Mouse (Mus musculus): ENCODE measurements at regions not wholly inside any gene's neighbourhood (a gene's known extent, or its start where the extent isn't known, plus 50 kb on each side); places are given as distances from the start of the nearest gene placed in this dataset.

GRCm38 (mm10) chr16:9217361-9217760, 387.5 kb downstream of the 1810013L24Rik start:
- ATAC-seq (ENCODE audit: low FRiP score) = no peak
- 75% methylated on average over 7 of the region's 7 CpGs for WGBS
- H3K27ac ChIP-seq = no peak overlapping the region

DNA sequence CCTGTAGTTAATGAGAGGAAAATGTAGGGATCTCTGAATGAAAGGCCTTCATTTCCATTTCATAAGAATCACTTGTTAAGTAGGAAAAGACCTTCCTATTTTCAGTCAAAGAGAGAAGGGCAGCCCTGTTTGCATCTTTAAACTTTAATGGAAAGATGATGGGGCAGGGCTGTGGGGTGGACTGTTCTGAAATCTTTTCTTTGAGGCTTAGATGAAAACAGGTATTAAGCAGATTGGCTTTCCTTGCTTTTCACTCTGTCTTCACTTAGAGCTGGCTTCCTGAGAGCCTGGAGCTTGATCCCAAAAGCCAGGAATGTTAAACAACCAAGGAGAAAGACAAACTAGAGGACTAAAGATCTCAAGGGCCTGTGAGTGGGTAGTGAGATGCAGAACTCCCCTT, 400.3 kb downstream of the 1810013L24Rik start:
- H3K27ac ChIP-seq = no peak overlapping the region
- no peak for ATAC-seq (ENCODE audit: low FRiP score)
- no peak overlapping the region for H3K9ac ChIP-seq
- H3K27me3 ChIP-seq = no peaks in the 10 kb centered on the region
- no peak overlapping the region for H3K4me2 ChIP-seq
- H3K4me1 ChIP-seq (replicated peaks) = no peaks in the 10 kb centered on the region
- H3K9me3 ChIP-seq = no peaks in the 10 kb centered on the region
- H3K36me3 ChIP-seq = no peaks in the 10 kb centered on the region
- no peak overlapping the region for H3K4me3 ChIP-seq

More at GRCm38 (mm10) chr16:9217361-9217760, 387.5 kb downstream of the 1810013L24Rik start:
- Histone ChIP-seq H3K27me3 (no peaks in the 10 kb centered on the region), H3K36me3 (no peaks in the 10 kb centered on the region), H3K9ac (no peak overlapping the region), H3K4me3 (no peak overlapping the region), H3K4me1 (replicated peaks) (peaks cover 9% of the 10 kb centered on the region; the same call in 1 of the 2 replicates), H3K9me3 (no peaks in the 10 kb centered on the region), H3K4me2 (no peak overlapping the region)

GRCm38 (mm10) chr16:9242099-9242498, 412.2 kb downstream of the 1810013L24Rik start:
- Histone ChIP-seq H3K9ac (no peak overlapping the region), H3K36me3 (no peaks in the 10 kb centered on the region), H3K4me3 (no peak overlapping the region), H3K4me2 (no peak overlapping the region), H3K9me3 (no peaks in the 10 kb centered on the region), H3K27me3 (no peaks in the 10 kb centered on the region), H3K4me1 (replicated peaks) (no peaks in the 10 kb centered on the region), H3K27ac (no peak overlapping the region)
- 96% methylated on average over 4 of the region's 4 CpGs for WGBS
- ATAC-seq (ENCODE audit: low FRiP score) = no peak

GRCm38 (mm10) chr16:9247198-9247597, 417.3 kb downstream of the 1810013L24Rik start:
- no peak overlapping the region for H3K4me2 ChIP-seq
- no peaks in the 10 kb centered on the region for H3K4me1 ChIP-seq (replicated peaks)
- H3K27ac ChIP-seq = no peak overlapping the region
- no peaks in the 10 kb centered on the region for H3K9me3 ChIP-seq
- 80% methylated on average over 3 of the region's 3 CpGs for WGBS
- H3K4me3 ChIP-seq = no peak overlapping the region
- no peaks in the 10 kb centered on the region for H3K36me3 ChIP-seq
- ATAC-seq (ENCODE audit: low FRiP score) = no peak
- no peaks in the 10 kb centered on the region for H3K27me3 ChIP-seq
- no peak overlapping the region for H3K9ac ChIP-seq

DNA sequence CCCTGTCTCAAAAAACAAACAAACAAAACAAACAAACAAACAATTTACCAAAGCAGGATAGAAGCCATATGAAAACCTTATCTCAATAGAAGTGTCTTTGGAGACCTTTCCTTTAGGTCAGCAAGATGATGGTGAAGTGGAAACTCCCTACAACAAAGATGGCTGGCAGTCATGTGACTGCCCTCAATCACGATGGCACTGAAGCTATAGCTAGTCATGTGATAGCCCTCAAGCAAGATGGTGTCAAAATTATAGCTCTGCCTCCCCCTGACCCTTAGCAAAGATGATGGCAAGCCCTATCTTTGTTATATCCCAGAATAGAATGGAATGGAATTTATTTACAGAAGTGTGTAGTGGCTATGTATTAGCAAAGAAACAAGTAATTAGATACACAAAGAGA, 423.2 kb downstream of the 1810013L24Rik start:
- no peaks in the 10 kb centered on the region for H3K27me3 ChIP-seq
- H3K27ac ChIP-seq = no peak overlapping the region
- no peak overlapping the region for H3K4me2 ChIP-seq
- no peaks in the 10 kb centered on the region for H3K9me3 ChIP-seq
- no peak overlapping the region for H3K4me3 ChIP-seq
- 77% methylated on average over 1 of the region's 1 CpGs for WGBS
- H3K4me1 ChIP-seq (replicated peaks) = no peaks in the 10 kb centered on the region
- H3K9ac ChIP-seq = no peak overlapping the region
- H3K36me3 ChIP-seq = no peaks in the 10 kb centered on the region
- no peak for ATAC-seq (ENCODE audit: low FRiP score)

DNA sequence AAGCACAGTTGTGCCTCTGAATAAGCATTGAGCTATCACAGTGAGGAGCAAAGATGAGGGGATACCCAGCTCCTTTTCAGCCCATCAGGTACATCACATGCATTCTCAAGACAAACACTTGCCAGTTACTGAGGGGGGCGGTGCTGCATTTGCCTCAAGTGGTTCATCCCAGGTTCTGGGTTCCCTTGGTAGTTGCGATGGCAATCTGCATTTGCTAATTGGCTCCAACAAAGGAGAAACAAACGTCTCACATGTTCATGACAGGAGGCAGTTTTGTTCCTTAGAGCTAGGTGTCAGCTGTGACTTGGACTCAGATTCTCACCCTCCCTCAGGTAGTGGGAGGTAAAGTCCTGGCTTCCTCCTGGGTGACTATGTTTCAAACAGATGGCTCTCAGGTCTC, 425.5 kb downstream of the 1810013L24Rik start:
- no peaks in the 10 kb centered on the region for H3K27me3 ChIP-seq
- H3K4me1 ChIP-seq (replicated peaks) = no peaks in the 10 kb centered on the region
- no peak overlapping the region for H3K27ac ChIP-seq
- H3K4me3 ChIP-seq = no peak overlapping the region
- H3K4me2 ChIP-seq = no peak overlapping the region
- ATAC-seq (ENCODE audit: low FRiP score) = no peak
- H3K9me3 ChIP-seq = no peaks in the 10 kb centered on the region
- H3K9ac ChIP-seq = no peak overlapping the region
- no peaks in the 10 kb centered on the region for H3K36me3 ChIP-seq
- 50% methylated on average over 3 of the region's 3 CpGs for WGBS

DNA sequence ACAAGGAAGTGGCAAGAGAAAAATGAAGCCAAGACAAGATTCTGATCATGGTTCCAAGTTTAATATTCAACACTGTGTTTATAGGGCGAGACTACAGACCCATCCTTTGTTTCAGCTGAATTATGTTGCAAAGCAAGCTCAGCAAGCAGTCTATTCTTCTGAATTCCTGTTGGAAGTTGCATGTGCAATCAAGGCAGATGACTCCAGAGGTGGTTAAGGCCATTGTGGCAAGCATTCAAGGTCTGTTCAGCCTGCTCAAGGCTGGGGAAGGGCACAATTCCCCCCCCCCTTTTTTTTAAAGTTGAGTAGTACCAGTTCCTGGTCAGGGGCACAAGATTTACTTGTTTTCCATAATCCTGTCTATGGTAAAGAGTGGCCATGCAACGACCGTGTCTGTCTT, 431.1 kb downstream of the 1810013L24Rik start:
- no peak overlapping the region for H3K4me2 ChIP-seq
- no peak overlapping the region for H3K27ac ChIP-seq
- 74% methylated on average over 3 of the region's 3 CpGs for WGBS
- no peaks in the 10 kb centered on the region for H3K36me3 ChIP-seq
- no peak for ATAC-seq (ENCODE audit: low FRiP score)
- H3K27me3 ChIP-seq = no peaks in the 10 kb centered on the region
- H3K9ac ChIP-seq = no peak overlapping the region
- H3K4me3 ChIP-seq = no peak overlapping the region
- H3K9me3 ChIP-seq = no peaks in the 10 kb centered on the region
- no peaks in the 10 kb centered on the region for H3K4me1 ChIP-seq (replicated peaks)

- H3K27ac ChIP-seq = no peak overlapping the region
- H3K9me3 ChIP-seq = no peaks in the 10 kb centered on the region
- H3K27me3 ChIP-seq = 0 out of 2 replicates have a peak, but pooled peaks cover 2% of the 10 kb centered on the region
- H3K36me3 ChIP-seq = no peaks in the 10 kb centered on the region
- H3K9ac ChIP-seq = no peak overlapping the region
- H3K4me1 ChIP-seq (replicated peaks) = no peaks in the 10 kb centered on the region
- 46% methylated on average over 3 of the region's 3 CpGs for WGBS
- ATAC-seq (ENCODE audit: low FRiP score) = no peak
- H3K4me2 ChIP-seq = no peak overlapping the region
- H3K4me3 ChIP-seq = no peak overlapping the region
Observed at GRCm38 (mm10) chr16:9264554-9265145, 434.8 kb downstream of the 1810013L24Rik start.

- no peak for ATAC-seq (ENCODE audit: low FRiP score)
- H3K27me3 ChIP-seq = 0 out of 2 replicates have a peak, but pooled peaks cover 2% of the 10 kb centered on the region
- no peak overlapping the region for H3K4me3 ChIP-seq
- no peak overlapping the region for H3K4me2 ChIP-seq
- H3K9me3 ChIP-seq = no peaks in the 10 kb centered on the region
- no peak overlapping the region for H3K9ac ChIP-seq
- no peaks in the 10 kb centered on the region for H3K36me3 ChIP-seq
- no peaks in the 10 kb centered on the region for H3K4me1 ChIP-seq (replicated peaks)
- H3K27ac ChIP-seq = no peak overlapping the region
Observed at GRCm38 (mm10) chr16:9267204-9267603, 437.3 kb downstream of the 1810013L24Rik start.

- no peak overlapping the region for H3K27ac ChIP-seq
- no peak for ATAC-seq (ENCODE audit: low FRiP score)
- H3K27me3 ChIP-seq = 0 out of 2 replicates have a peak, but pooled peaks cover 2% of the 10 kb centered on the region
- no peaks in the 10 kb centered on the region for H3K4me1 ChIP-seq (replicated peaks)
- no peak overlapping the region for H3K4me2 ChIP-seq
- H3K36me3 ChIP-seq = no peaks in the 10 kb centered on the region
- H3K4me3 ChIP-seq = no peak overlapping the region
- H3K9me3 ChIP-seq = no peaks in the 10 kb centered on the region
- 83% methylated on average over 3 of the region's 3 CpGs for WGBS
- no peak overlapping the region for H3K9ac ChIP-seq
Observed at GRCm38 (mm10) chr16:9270099-9270498, 440.2 kb downstream of the 1810013L24Rik start.

- H3K27ac ChIP-seq = no peak overlapping the region
- H3K36me3 ChIP-seq = no peaks in the 10 kb centered on the region
- no peak overlapping the region for H3K9ac ChIP-seq
- H3K27me3 ChIP-seq = 0 out of 2 replicates have a peak, but pooled peaks cover 2% of the 10 kb centered on the region
- H3K4me3 ChIP-seq = no peak overlapping the region
- no peaks in the 10 kb centered on the region for H3K9me3 ChIP-seq
- no peak for ATAC-seq (ENCODE audit: low FRiP score)
- WGBS = 78% methylated on average over 1 of the region's 1 CpGs
- H3K4me2 ChIP-seq = no peak overlapping the region
- no peaks in the 10 kb centered on the region for H3K4me1 ChIP-seq (replicated peaks)
Observed at GRCm38 (mm10) chr16:9270671-9271070, 440.8 kb downstream of the 1810013L24Rik start.

DNA sequence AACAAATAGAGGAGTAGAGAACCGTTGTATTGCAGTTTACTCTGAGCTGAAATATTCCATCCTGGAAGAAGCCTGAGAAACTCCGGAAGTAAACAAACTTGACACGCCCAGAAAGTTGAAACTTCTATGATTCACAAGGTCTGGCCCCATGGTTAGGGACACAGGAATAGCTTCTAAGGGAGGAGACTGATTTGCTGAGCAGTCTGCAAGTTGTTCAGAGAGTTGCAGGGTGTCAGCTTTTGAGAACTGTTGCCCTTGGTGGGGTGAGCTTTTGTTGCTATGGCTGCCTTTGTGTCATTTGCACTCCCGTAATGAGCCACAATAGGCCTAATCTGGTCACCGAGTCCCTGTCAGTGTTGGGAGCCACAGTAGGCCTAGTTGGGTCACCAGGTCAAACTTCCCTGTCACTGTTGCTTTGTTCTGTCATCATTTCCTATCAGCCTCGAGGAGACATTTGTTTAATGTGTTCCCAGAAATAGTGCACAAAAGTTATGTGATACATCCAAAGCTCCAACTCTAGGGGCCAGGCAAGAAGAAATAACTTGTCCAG, 443.9 kb downstream of the 1810013L24Rik start:
- H3K4me1 ChIP-seq (replicated peaks) = no peaks in the 10 kb centered on the region
- no peak overlapping the region for H3K4me2 ChIP-seq
- H3K27ac ChIP-seq = no peak overlapping the region
- no peak overlapping the region for H3K9ac ChIP-seq
- no peaks in the 10 kb centered on the region for H3K9me3 ChIP-seq
- no peak overlapping the region for H3K4me3 ChIP-seq
- 34% methylated on average over 6 of the region's 6 CpGs for WGBS
- no peak for ATAC-seq (ENCODE audit: low FRiP score)
- no peaks in the 10 kb centered on the region for H3K27me3 ChIP-seq
- H3K36me3 ChIP-seq = no peaks in the 10 kb centered on the region

- ATAC-seq (ENCODE audit: low FRiP score) = no peak
- 63% methylated on average over 7 of the region's 7 CpGs for WGBS
- no peaks in the 10 kb centered on the region for H3K36me3 ChIP-seq
- H3K4me3 ChIP-seq = no peak overlapping the region
- H3K4me2 ChIP-seq = no peak overlapping the region
- H3K4me1 ChIP-seq (replicated peaks) = no peaks in the 10 kb centered on the region
- no peaks in the 10 kb centered on the region for H3K27me3 ChIP-seq
- H3K27ac ChIP-seq = no peak overlapping the region
- no peak overlapping the region for H3K9ac ChIP-seq
- H3K9me3 ChIP-seq = no peaks in the 10 kb centered on the region
Observed at GRCm38 (mm10) chr16:9274583-9275100, 444.7 kb downstream of the 1810013L24Rik start.
